Mouse (Mus musculus): ENCODE results near the gene Abhd17a.

Abhd17a gene

DNA sequence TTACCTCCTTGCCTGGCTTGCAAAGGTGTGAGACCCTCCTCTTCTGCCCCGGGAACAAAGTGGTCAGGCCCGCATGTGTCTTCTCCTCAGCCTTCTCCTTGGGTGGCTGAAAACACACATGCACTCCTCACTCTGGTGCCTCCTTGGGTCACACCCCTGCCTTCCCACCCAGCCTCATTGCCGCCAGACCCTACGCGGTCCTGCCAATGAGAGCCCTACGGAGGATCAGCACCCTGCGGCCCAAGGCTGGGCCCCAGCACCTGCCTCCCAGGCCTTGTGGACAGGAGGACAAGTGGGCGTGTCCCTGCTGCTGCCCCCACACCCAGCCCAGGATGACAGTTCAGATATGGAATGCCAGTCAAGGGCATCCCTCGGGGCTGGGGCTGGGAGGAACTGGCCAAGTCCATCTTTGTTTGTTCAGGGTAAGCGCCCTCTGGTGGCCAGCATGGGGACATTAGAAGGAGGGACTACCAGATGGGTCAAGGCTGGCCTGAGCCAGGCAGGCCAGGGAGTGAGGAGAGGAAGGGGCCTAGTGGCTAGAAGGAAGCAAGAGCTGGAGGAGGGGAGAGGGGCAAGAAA, 41.6 kb downstream of the Abhd17a start:
- peak in 1 of 2 experiments; percentile 73 for DNase-seq (ENCODE audit: low spot score in 2 of 2)

- DNase-seq (ENCODE audit: low spot score in 2 of 2), result no peak
These were observed 42.6 kb downstream of the Abhd17a start for GRCm38 (mm10) chr10:80547539-80547938.

GRCm38 (mm10) chr10:80546945-80547344, 43.2 kb downstream of the Abhd17a start:
- DNase-seq (ENCODE audit: low spot score in 2 of 2), result no peak

DNA sequence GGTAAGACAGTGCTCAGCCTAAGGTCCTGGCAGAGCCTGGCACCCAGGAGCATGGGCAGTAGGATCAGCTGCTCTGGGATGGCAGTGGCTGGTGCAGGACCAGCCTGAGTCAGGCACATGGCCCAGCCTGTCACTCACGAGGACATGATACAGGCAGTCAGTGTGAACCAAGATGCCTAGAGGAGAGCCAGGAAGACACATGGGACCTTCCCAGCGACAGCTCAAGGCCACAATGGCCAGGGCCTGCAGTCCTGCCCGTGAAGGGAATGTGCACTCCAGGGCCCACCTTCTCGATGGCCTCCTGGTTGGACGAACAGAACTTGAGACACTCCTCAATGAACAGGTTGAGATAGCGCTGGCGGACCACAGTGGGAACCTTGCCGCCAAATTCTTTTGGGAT, 44.6 kb downstream of the Abhd17a start:
- no peak for DNase-seq (ENCODE audit: low spot score in 2 of 2)

DNA sequence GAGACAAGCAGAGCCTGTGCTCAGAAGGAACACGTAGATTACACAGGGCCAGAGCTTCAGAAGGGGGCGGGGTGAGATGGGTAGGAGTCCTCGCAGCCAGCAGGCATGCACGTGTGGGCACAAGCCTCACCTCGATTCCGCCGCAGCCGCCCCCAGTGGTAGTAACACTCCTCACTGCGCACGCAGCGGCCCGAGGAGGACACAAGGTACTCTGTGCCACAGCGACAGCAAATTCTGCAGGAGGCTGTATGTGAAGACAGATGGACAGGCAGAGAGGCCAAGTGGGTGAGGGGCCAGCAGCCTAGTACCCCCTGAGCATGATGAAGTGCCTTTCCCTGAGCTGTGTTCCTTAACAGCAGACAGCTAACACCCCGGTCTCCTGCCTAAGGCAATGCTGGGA, 46.3 kb downstream of the Abhd17a start:
- DNase-seq (ENCODE audit: low spot score in 2 of 2), result no peak

GRCm38 (mm10) chr10:80539493-80539892, 50.6 kb downstream of the Abhd17a start:
- DNase-seq (ENCODE audit: low spot score in 2 of 2), result no peak

- peak; percentile 82 to 91 for DNase-seq (ENCODE audit: low spot score in 2 of 2)
These were observed 51.3 kb downstream of the Abhd17a start, which contains the start of gene Atp8b3 for GRCm38 (mm10) chr10:80538710-80539394. Gene Atp8b3 (minus strand): TSS chr10:80539124.

- DNase-seq (ENCODE audit: low spot score in 2 of 2), result no peak
These were observed 52.0 kb downstream of the Abhd17a start for GRCm38 (mm10) chr10:80538180-80538579.

DNA sequence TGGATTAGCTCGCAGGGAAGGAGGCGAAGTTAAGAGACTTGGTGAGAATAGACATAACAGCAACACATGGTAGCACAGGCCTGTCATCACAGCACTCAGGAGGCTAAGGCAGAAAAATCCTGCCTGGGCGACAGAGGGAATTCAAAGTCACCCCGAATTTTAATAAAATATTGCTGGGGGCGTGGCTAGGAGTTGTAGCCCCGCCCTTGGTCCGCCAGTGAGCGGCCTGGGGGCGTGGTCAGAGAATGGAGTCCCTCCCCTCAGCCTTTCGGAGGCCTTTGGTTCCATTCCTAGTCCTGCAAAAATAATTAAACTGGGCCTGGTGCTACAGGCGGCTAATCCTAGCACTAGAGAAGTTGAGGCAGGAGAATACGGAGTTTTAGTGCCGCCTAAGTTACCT, 54.4 kb downstream of the Abhd17a start:
- DNase-seq (ENCODE audit: low spot score in 2 of 2), result no peak

DNA sequence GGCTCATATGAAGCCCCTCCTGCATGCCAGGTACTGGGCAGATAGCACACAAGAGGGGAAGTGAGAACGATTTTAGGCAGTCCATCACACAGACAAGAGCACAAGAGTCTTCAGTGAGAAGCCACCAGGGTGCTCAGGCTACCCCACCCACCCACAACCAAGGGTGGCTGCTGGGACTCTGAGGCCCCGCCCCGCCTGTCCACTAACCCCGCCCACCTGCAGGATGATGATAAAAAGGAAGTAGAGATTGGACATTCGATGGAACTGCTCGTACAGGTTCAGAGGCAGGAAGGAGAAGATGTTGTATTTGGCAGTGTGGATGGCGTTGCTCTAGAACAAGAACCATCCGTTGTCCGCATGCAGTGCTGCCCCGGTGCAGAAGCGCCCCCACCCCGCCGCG, 55.1 kb downstream of the Abhd17a start:
- DNase-seq (ENCODE audit: low spot score in 2 of 2), result no peak

- DNase-seq (ENCODE audit: low spot score in 2 of 2), result no peak
These were observed 56.4 kb downstream of the Abhd17a start for GRCm38 (mm10) chr10:80533704-80534103.

Measured in urinary bladder, postnatal 4 days (tissue).